Mouse (Mus musculus): ENCODE data around the gene Stard7. TPM values are rescaled to one million over a fixed set of nuclear protein-coding genes. Genes with fewer than 3 reads are reported as not detected.

The Stard7 gene
- polyA plus RNA-seq, 1 experiment from 2014 or later, result 85.9 TPM

- H3K36me3 ChIP-seq (ENCODE audit: control insufficient read depth, insufficient read depth, low read length), result no peaks in the 10 kb centered on the region
- peaks cover 14% of the 10 kb centered on the region for H3K27me3 ChIP-seq (replicated peaks; ENCODE audit: control insufficient read depth, insufficient read depth, low read length)
- WGBS, result 69% methylated on average over 7 of the region's 7 CpGs
- H3K9me3 ChIP-seq (ENCODE audit: control insufficient read depth, low read length), result no peaks in the 10 kb centered on the region
- H3K27ac ChIP-seq (ENCODE audit: low read depth, low read length), result no peak overlapping the region
- ATAC-seq, result no peak
- no peak overlapping the region for H3K9ac ChIP-seq (ENCODE audit: low read depth, low read length)
- no peak overlapping the region for H3K4me3 ChIP-seq (ENCODE audit: low read length)
- H3K4me1 ChIP-seq (ENCODE audit: control insufficient read depth, insufficient read depth, low read depth, low read length), result peaks cover 11% of the 10 kb centered on the region
- H3K4me2 ChIP-seq (ENCODE audit: low read length), result no peak overlapping the region
Measured at GRCm38 (mm10) chr2:127338012-127338411, 68.0 kb downstream of the Stard7 start.

GRCm38 (mm10) chr2:127338416-127338815 lies 68.4 kb downstream of the Stard7 start, which contains the start of gene Astl:
Astl (plus strand) TSS chr2:127338639.
- peaks cover 14% of the 10 kb centered on the region for H3K27me3 ChIP-seq (replicated peaks; ENCODE audit: control insufficient read depth, insufficient read depth, low read length)
- H3K4me1 ChIP-seq (ENCODE audit: control insufficient read depth, insufficient read depth, low read depth, low read length), result peaks cover 11% of the 10 kb centered on the region
- H3K4me3 ChIP-seq (ENCODE audit: low read length), result no peak within 1 kb of the TSS
- WGBS, result 86% methylated on average over 4 of the region's 4 CpGs
- H3K27ac ChIP-seq (ENCODE audit: low read depth, low read length), result no peak within 1 kb of the TSS
- no peaks in the 10 kb centered on the region for H3K9me3 ChIP-seq (ENCODE audit: control insufficient read depth, low read length)
- H3K36me3 ChIP-seq (ENCODE audit: control insufficient read depth, insufficient read depth, low read length), result no peaks in the 10 kb centered on the region
- ATAC-seq, result no peak
- H3K4me2 ChIP-seq (ENCODE audit: low read length), result peak within 1 kb of the TSS; percentile 84; the same call in 1 of the 2 replicates
- H3K9ac ChIP-seq (ENCODE audit: low read depth, low read length), result no peak within 1 kb of the TSS

GRCm38 (mm10) chr2:127338833-127339232 lies 68.8 kb downstream of the Stard7 start:
- 81% methylated on average over 4 of the region's 4 CpGs for WGBS
- Histone ChIP-seq H3K4me2 (ENCODE audit: low read length) (no peak overlapping the region), H3K4me3 (ENCODE audit: low read length) (no peak overlapping the region), H3K36me3 (ENCODE audit: control insufficient read depth, insufficient read depth, low read length) (no peaks in the 10 kb centered on the region), H3K9me3 (ENCODE audit: control insufficient read depth, low read length) (no peaks in the 10 kb centered on the region), H3K4me1 (ENCODE audit: control insufficient read depth, insufficient read depth, low read depth, low read length) (peaks cover 11% of the 10 kb centered on the region), H3K27ac (ENCODE audit: low read depth, low read length) (no peak overlapping the region), H3K9ac (ENCODE audit: low read depth, low read length) (no peak overlapping the region), H3K27me3 (replicated peaks; ENCODE audit: control insufficient read depth, insufficient read depth, low read length) (peaks cover 14% of the 10 kb centered on the region)
- no peak for ATAC-seq

- no peak overlapping the region for H3K27ac ChIP-seq (ENCODE audit: low read depth, low read length)
- peaks cover 10% of the 10 kb centered on the region for H3K27me3 ChIP-seq (replicated peaks; ENCODE audit: control insufficient read depth, insufficient read depth, low read length)
- 83% methylated on average over 6 of the region's 6 CpGs for WGBS
- no peak overlapping the region for H3K4me2 ChIP-seq (ENCODE audit: low read length)
- ATAC-seq, result no peak
- no peaks in the 10 kb centered on the region for H3K9me3 ChIP-seq (ENCODE audit: control insufficient read depth, low read length)
- no peak overlapping the region for H3K9ac ChIP-seq (ENCODE audit: low read depth, low read length)
- H3K36me3 ChIP-seq (ENCODE audit: control insufficient read depth, insufficient read depth, low read length), result no peaks in the 10 kb centered on the region
- H3K4me1 ChIP-seq (ENCODE audit: control insufficient read depth, insufficient read depth, low read depth, low read length), result peaks cover 11% of the 10 kb centered on the region
- H3K4me3 ChIP-seq (ENCODE audit: low read length), result no peak overlapping the region
Measured at GRCm38 (mm10) chr2:127339262-127339661, 69.2 kb downstream of the Stard7 start.

DNA sequence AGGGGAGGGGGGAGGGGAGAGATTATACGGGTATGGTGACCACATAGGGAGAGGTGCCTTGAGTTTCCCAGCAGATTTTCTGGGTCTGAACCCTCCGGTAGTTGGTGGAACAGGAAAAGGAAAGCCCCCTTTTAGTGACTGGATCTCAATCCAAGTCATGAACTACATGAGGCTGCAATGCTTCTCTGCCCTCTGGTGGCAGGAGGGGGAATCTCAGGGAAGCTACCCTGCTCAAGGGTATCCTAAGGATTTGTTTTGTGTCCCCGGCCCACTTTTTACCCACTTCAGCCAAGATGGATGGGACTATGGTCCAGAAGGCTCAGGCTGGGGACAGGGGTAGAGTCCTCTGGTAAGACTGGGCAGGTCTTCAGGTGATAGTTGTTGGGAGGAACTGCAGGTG lies 71.1 kb downstream of the Stard7 start:
- Histone ChIP-seq H3K4me3 (ENCODE audit: low read length) (no peak overlapping the region), H3K9ac (ENCODE audit: low read depth, low read length) (no peak overlapping the region), H3K27ac (ENCODE audit: low read depth, low read length) (no peak overlapping the region), H3K27me3 (replicated peaks; ENCODE audit: control insufficient read depth, insufficient read depth, low read length) (peaks cover 2% of the 10 kb centered on the region), H3K9me3 (ENCODE audit: control insufficient read depth, low read length) (no peaks in the 10 kb centered on the region), H3K36me3 (ENCODE audit: control insufficient read depth, insufficient read depth, low read length) (no peaks in the 10 kb centered on the region), H3K4me2 (ENCODE audit: low read length) (no peak overlapping the region), H3K4me1 (ENCODE audit: control insufficient read depth, insufficient read depth, low read depth, low read length) (peaks cover 4% of the 10 kb centered on the region; the same call in 1 of the 2 replicates)
- ATAC-seq, result no peak
- WGBS, result 19% methylated on average over 3 of the region's 3 CpGs

GRCm38 (mm10) chr2:127346334-127346733 lies 76.3 kb downstream of the Stard7 start:
- no peaks in the 10 kb centered on the region for H3K9me3 ChIP-seq (ENCODE audit: control insufficient read depth, low read length)
- H3K27ac ChIP-seq (ENCODE audit: low read depth, low read length), result no peak overlapping the region
- H3K4me1 ChIP-seq (ENCODE audit: control insufficient read depth, insufficient read depth, low read depth, low read length), result no peaks in the 10 kb centered on the region
- no peaks in the 10 kb centered on the region; the same call in 1 of the 2 replicates for H3K27me3 ChIP-seq (replicated peaks; ENCODE audit: control insufficient read depth, insufficient read depth, low read length)
- H3K4me3 ChIP-seq (ENCODE audit: low read length), result no peak overlapping the region
- no peak overlapping the region for H3K9ac ChIP-seq (ENCODE audit: low read depth, low read length)
- WGBS, result 69% methylated on average over 1 of the region's 1 CpGs
- H3K4me2 ChIP-seq (ENCODE audit: low read length), result no peak overlapping the region
- H3K36me3 ChIP-seq (ENCODE audit: control insufficient read depth, insufficient read depth, low read length), result no peaks in the 10 kb centered on the region
- ATAC-seq, result no peak

- no peaks in the 10 kb centered on the region for H3K9me3 ChIP-seq (ENCODE audit: control insufficient read depth, low read length)
- H3K27ac ChIP-seq (ENCODE audit: low read depth, low read length), result no peak overlapping the region
- WGBS, result 78% methylated on average over 13 of the region's 13 CpGs
- no peaks in the 10 kb centered on the region; the same call in 1 of the 2 replicates for H3K27me3 ChIP-seq (replicated peaks; ENCODE audit: control insufficient read depth, insufficient read depth, low read length)
- no peaks in the 10 kb centered on the region for H3K36me3 ChIP-seq (ENCODE audit: control insufficient read depth, insufficient read depth, low read length)
- H3K4me2 ChIP-seq (ENCODE audit: low read length), result no peak overlapping the region
- no peak for ATAC-seq
- no peaks in the 10 kb centered on the region for H3K4me1 ChIP-seq (ENCODE audit: control insufficient read depth, insufficient read depth, low read depth, low read length)
- no peak overlapping the region for H3K9ac ChIP-seq (ENCODE audit: low read depth, low read length)
- H3K4me3 ChIP-seq (ENCODE audit: low read length), result no peak overlapping the region
Measured at GRCm38 (mm10) chr2:127347147-127347985, 77.3 kb downstream of the Stard7 start.

Other genes starting within 250 kb of the Stard7 start
- 30.4 and 30.9 TPM in 2 replicates for gene Blvra, start 199.6 kb upstream of the Stard7 start, polyA plus RNA-seq (2015; fragmentation: Nextera tagmentation; extraction: Ambion mirVana)
- 14.5 and 19.8 TPM in 2 replicates for gene Ncaph, start 136.3 kb upstream of the Stard7 start, polyA plus RNA-seq (2015; fragmentation: Nextera tagmentation; extraction: Ambion mirVana)
- gene Itpripl1, start 126.8 kb upstream of the Stard7 start, polyA plus RNA-seq (2015; fragmentation: Nextera tagmentation; extraction: Ambion mirVana), result 11.0 and 12.4 TPM in 2 replicates
- gene 1810024B03Rik, start 61.9 kb upstream of the Stard7 start, polyA plus RNA-seq (2015; fragmentation: Nextera tagmentation; extraction: Ambion mirVana), result 0.88 and 0.96 TPM in 2 replicates
- gene Snrnp200, start 61.8 kb upstream of the Stard7 start, polyA plus RNA-seq (2015; fragmentation: Nextera tagmentation; extraction: Ambion mirVana), result 40.1 and 51.3 TPM in 2 replicates
- 59.0 and 61.6 TPM in 2 replicates for gene Ciao1, start 22.4 kb upstream of the Stard7 start, polyA plus RNA-seq (2015; fragmentation: Nextera tagmentation; extraction: Ambion mirVana)
- gene Tmem127, start 22.3 kb upstream of the Stard7 start, polyA plus RNA-seq (2015; fragmentation: Nextera tagmentation; extraction: Ambion mirVana), result 58.7 and 61.1 TPM in 2 replicates
- 14.9 and 17.1 TPM in 2 replicates for gene Dusp2, start 65.9 kb downstream of the Stard7 start, polyA plus RNA-seq (2015; fragmentation: Nextera tagmentation; extraction: Ambion mirVana)
- gene Astl, start 68.4 kb downstream of the Stard7 start, polyA plus RNA-seq (2015; fragmentation: Nextera tagmentation; extraction: Ambion mirVana), result not detected in 2 replicates
- gene Adra2b, start 93.0 kb downstream of the Stard7 start, polyA plus RNA-seq (2015; fragmentation: Nextera tagmentation; extraction: Ambion mirVana), result 0.72 and 0.90 TPM in 2 replicates
- 0.25 and 0.28 TPM in 2 replicates for gene Gpat2, start 155.0 kb downstream of the Stard7 start, polyA plus RNA-seq (2015; fragmentation: Nextera tagmentation; extraction: Ambion mirVana)
- gene Fahd2a, start 174.3 kb downstream of the Stard7 start, polyA plus RNA-seq (2015; fragmentation: Nextera tagmentation; extraction: Ambion mirVana), result 31.4 and 32.9 TPM in 2 replicates